Mouse (Mus musculus): ENCODE data around the gene Fdx1l. TPM values are rescaled to one million over a fixed set of nuclear protein-coding genes. Genes with fewer than 3 reads are reported as not detected.

Fdx1l gene
- 66.9 and 79.7 TPM in 2 replicates for total RNA-seq (2014; fragmentation: Nextera tagmentation)
- total RNA-seq (2017): 60.6 and 70.5 TPM in 2 replicates

DNA sequence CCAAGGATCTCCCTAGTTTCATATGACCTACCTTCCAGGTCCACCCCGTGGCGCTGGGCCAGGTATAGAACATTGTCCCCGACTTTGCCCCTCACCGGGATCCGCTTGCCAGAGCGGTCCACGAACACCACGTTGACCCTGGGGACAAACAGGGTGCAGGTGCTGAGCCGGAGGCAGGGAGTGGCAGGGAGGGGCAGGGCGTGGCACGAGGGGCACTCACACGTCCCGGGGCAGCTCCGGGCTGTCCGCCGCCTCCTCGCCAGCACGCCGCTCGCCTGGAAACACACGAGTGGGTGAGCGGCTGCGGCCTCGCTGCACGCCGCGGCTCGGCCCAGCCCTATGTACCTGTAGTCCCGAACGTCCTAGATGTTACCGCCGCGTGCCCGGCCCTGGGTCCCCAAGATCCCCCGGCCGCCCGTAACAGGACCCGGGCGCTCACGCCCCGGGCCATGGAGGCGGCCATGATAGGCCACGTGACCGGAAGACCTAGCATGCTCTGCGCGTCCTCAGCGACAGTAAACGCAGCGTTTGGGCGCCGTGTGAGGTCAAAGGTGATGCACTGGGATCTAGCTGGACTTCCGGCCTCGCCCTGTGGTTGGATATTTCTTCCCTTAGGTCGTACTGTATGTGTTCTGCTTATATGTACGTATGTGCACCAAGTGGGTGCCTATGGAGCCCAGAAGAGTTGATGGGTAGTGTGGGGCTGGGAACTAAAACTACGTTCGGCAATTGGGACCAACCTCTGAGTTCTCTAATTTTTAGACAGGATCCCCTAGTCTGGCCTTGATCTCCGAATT is at the start of gene Fdx1l, which contains the start of gene Gm49373:
Gene Fdx1l (minus strand): TSS at position 571 of the 797 bp plus-strand sequence.
Gene Gm49373 (minus strand): TSS at position 53 of the 797 bp plus-strand sequence.
- ATAC-seq (replicated peaks; ENCODE audit: low FRiP score, low TSS enrichment, poor library complexity, severe bottlenecking): peak; percentile 89

DNA sequence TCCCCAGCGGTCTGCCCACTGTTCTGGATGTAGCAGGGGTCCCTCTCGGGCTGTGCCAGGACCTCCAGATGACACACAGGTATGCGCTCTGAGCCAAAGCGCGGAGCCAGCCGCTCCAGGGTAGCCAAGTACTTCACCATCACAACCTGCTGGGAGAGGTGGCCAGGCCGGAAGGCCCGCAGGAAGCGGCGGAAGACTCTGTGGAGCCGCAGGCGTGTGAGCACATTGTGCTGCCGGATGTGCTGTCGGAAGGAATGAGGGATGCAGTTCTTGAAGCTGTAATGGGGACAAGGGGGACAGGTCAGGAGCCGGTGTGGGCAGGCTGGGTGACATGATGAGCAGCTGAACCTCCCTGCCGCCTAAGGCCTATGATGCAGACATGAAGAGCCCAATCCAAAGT is 48.1 kb upstream of the Fdx1l start:
- no peak for ATAC-seq (replicated peaks; ENCODE audit: low FRiP score, low TSS enrichment, poor library complexity, severe bottlenecking)

DNA sequence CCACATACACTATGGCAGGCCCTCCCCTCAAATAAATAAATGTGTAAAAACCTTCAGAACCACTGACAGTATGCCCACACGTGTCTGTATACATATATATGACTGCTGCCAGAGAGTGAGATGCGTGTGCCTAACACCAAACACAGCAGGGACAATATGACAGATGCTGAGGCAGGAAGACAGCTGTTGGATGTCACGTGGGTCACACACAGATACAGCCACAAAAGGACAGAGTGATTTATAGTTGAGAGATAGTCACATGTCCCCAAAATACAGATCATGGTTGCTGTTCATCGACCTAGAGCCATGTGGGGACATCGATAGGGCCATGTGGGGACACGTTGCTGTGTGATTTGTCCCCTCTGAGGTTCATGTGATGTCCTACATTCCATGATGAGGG is 43.7 kb upstream of the Fdx1l start:
- no peak for ATAC-seq (replicated peaks; ENCODE audit: low FRiP score, low TSS enrichment, poor library complexity, severe bottlenecking)

DNA sequence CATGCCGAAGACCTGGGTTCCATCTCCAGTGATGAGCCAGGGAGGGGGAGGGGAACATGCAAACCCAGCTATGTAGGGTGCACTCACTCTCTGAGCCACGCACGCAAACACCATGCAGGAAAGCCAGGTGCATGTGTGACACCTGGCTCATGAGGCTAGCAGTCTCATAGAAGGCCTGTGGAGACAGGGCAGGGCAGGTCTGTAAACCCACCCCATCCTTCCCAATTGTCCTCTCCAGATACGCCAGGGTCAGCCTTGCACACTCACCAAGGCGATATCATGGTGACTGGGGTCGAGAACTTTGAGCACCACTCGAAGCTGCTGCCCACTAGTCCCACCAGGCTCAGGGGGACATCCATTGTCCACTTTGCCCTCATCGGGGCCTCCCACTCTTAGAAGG is 41.7 kb upstream of the Fdx1l start:
- no peak for ATAC-seq (replicated peaks; ENCODE audit: low FRiP score, low TSS enrichment, poor library complexity, severe bottlenecking)

DNA sequence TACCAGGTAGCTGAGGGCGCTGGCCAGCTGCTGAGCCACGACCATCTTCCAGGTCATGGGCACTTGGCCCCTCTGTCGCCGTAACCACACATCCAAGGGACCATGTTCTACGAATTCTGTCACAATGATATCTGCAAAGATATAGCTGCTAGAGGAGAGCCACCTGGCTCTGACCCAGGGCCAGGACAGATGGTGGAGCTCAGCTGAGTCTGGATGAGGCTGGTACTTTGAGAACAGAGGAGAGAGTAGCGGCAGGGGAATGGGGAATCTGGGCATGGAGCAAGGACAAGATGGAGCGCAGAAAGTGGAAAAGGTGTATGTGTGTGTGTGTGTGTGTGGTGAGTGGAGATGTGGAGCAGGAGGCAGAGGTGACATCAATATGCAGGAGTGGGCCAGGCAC is 40.8 kb upstream of the Fdx1l start:
- no peak for ATAC-seq (replicated peaks; ENCODE audit: low FRiP score, low TSS enrichment, poor library complexity, severe bottlenecking)

DNA sequence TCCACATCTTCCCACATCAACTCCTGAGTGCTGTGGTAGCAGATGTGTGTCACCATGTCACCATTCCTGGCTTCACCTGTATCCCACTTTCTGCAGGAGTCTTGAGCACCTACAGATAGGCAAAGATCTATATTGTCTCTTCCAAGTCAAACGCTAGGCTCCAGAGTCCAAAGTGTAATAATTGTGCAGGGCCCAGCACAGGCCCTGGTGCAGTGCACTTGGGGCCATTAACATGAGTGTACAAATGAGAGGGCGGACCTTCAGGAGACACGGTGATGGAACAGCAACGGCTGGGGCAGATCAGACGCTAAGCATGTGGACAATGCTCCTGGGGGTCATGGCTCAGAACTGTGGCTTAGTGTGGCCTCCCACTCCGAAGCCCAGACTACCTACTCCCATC is 40.3 kb upstream of the Fdx1l start:
- ATAC-seq (replicated peaks; ENCODE audit: low FRiP score, low TSS enrichment, poor library complexity, severe bottlenecking): no peak

DNA sequence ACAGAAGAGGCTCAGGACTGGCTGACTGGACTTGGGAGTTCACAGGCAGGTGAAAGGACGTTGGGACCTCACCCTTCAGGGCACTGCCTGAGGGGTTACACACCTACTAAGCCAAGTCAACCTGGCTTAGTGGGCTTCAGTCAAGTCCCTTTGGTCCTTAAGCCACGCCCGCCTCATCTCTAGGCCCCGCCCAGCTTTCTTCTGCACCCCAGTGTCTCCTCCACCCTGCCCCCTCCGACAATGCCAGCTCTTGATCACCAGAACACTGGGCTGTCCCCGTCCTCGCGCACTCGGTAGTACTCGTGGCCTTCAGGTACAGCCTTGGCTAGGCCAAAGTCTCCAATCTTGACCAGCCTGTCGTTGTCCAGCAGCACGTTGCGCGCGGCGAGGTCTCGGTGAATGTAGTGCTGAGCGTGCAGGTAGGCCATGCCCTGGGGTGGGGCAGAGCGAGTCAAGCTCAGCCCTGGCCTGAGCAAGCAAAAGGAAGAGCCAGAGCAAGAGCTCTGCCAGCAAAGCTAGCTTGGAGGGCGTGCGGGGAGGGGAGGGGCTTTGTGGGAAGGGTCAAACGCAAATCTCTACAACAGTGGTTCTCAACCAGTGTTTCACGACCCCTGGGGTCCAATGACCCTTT is 34.3 kb upstream of the Fdx1l start:
- no peak for ATAC-seq (replicated peaks; ENCODE audit: low FRiP score, low TSS enrichment, poor library complexity, severe bottlenecking)

DNA sequence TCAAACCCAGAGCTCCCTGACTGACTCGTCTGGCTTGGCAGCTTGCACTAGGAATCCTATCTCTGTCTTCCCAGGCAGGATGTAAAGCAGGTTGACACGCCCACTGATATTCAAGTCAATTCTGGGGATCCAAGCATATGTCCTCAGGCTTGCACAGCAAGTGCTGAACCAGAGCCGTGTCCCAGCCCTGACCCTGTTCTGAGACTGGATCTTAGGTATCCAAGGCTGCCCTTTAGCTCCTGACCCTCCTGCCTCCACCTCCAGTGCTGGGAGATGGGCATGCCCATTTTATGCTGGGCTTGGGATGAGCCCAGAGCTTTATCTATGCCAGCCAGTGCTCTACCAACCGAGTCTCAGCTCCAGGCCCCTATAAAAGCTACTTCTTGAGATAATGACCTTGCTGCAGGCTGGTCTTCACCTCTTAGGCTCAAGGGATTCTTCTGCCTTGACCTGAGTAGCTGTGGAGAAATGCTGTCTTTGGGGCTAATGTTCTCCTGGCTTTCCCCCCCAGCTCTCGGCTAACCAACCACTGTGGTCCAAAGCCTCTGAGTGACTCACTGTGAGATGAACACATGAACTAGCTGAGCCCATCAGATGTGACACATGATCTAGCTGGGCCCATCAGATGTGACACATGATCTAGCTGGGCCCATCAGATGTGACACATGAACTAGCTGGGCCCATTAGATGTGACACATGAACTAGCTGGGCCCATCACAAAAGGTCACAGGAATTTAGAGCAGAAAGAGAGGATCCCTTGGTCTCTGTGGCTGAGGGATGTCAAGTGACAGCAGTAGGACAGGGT is 32.5 kb upstream of the Fdx1l start:
- ATAC-seq (replicated peaks; ENCODE audit: low FRiP score, low TSS enrichment, poor library complexity, severe bottlenecking): peak; percentile 78

DNA sequence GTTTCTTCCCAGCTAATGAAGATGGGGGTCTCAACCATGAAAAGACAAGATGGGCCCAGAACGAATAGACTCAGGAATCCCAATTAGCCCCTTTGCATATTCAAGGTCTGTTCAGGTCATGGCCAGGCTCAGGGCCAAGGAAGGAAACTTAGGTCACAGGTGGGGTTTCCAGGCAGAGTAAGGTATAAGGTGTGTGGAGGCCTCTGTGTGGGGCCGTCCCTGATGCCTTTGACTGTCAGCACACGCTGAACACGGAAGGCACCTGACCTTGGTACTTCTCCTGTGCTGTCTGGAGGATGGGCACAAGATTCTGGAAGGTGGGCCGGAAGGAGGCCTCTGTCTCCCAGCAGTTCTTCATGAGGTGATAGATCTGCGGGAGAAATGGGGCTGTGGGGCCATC is 31.4 kb upstream of the Fdx1l start:
- no peak for ATAC-seq (replicated peaks; ENCODE audit: low FRiP score, low TSS enrichment, poor library complexity, severe bottlenecking)

DNA sequence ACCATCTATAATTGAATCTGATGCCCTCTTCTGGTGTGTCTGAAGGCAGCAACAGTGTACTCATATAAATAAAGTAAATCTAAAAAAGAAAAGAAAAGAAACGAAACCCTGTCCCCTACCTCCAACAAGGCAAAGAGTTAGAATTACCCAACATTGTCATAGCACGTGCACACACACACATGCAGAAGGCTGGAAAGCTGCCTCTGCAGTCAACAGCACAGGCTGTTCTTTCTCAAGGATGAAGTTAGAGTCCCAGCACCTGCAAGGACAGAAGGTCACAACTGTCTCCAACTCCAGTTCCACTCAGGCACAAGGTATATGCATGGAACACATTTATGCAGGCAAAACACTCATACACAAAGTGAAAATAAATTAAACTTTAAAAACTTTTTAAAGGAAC is 28.7 kb upstream of the Fdx1l start:
- ATAC-seq (replicated peaks; ENCODE audit: low FRiP score, low TSS enrichment, poor library complexity, severe bottlenecking): no peak

DNA sequence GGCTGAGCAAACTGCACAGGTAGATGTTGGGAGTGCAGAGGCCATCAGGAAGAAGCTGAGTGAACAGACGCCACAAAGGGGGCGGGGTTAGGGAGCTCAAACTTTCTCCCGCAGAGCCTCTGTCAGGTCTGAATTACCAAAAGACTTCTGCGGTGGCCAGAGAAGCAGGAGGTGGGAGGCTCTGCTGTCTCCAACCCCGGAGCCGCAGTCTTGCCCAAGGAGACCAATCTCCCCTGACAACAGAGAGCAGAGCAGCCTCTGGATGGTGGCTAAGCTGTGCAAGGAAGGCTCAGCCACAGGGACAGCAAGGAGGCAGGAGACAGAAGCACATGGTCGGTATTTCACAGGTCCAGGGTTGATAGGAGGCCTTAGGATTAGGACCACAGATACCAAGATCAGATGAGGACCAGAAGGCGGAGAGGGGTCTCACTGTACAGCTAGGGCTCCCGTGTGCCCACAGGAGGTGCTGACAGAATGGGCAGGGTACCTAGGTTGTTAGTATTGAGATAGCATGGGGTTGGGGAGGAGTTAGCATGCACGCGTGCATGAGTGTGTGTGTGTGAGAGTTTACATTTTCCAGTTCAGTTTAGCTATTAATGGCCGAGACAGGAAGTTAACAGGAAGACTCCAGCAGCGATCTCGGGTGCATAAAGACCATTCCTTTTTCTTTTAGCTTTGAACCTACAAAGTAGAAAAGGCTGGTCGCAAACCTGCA is 27.2 kb upstream of the Fdx1l start:
- ATAC-seq (replicated peaks; ENCODE audit: low FRiP score, low TSS enrichment, poor library complexity, severe bottlenecking): peak; percentile 65

DNA sequence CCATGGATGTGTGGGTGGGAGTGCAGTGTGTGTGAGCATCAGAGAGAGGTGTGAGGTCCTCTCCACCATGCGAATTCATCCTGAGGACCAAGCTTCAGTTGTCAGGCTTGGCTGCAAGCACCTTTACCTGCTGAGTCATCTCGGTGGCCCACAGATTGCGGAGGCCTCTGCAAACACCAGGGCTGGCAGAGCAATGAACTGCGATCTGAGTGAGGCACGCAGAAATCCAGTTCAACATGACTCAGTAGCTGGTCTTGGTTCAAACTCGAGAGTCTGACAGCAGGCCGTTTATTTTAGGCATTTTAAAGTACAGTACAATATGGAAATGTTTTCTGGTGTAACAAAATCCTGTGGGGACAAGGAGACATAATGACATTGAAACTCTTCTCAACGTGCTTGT is 24.4 kb upstream of the Fdx1l start:
- no peak for ATAC-seq (replicated peaks; ENCODE audit: low FRiP score, low TSS enrichment, poor library complexity, severe bottlenecking)

DNA sequence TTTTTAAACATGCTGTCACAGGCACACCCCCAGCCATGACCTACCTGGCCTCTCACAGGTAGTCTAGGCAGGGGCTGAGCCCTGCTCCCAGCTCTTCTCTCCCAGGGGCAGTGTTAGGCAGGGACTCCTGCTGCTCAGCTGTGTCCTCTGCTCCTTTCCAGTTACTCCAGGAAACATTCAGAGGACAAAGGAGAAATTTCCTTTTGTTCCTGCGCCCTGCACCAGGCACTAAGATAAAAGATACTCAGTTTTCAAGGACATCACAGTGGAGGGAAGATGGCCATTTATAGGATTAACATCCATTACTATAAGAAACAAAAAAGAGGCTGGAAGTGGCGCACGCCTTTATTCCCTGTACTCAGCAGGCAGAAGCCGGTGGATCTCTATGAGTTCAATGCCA is 22.5 kb upstream of the Fdx1l start:
- no peak for ATAC-seq (replicated peaks; ENCODE audit: low FRiP score, low TSS enrichment, poor library complexity, severe bottlenecking)

DNA sequence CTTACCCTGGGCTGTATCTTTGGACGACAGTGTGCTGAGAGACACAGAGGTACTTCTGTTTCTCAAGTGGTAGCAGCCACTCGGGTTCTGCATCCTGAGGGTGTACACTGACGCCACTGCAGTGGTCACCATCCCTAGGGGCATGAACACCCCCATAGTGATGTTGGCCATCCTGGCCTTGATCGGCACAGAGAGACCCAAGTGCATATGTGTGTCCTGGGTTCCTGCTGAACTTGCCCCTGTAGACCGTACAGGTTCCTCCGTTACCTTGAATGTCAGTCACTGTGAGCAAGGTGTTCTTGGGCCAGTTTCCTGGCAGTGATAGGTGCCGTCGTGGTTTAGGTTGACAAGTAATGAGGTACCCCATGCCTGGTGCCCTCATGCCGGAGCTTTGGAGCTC is 20.0 kb upstream of the Fdx1l start:
- no peak for ATAC-seq (replicated peaks; ENCODE audit: low FRiP score, low TSS enrichment, poor library complexity, severe bottlenecking)

DNA sequence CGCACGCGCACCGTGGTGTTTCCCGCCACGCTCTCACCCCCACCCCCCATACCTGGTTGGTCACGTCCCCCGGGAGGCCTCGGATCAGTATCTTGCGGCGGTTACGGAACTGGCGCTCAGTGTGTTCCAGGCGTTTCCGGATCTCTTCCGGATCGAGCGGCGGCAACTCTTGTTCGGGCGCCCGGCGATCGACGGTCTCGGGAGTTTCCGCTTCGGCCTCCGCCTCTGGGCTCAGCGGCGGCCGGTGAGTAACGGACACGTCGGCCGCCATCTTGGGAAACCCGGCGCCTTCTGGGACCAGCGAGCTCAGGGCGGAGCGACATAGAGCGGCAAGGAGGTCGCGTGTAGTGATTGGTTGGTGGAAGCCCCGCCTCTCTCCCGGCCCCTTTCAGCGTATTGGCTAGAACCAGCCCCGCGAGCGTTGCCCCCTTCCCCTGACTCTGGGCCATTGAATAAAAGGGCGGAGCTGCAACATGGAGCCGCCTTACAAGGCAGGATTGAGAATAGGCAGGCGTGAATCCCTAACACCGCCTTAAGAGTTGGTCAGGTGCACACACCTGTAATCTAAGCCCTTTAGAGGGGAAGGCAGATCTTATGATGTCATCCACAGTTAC is 18.4 kb upstream of the Fdx1l start, which contains the start of the genes Gm38431 and Raver1:
Gene Gm38431 (minus strand): TSS at position 291 of the 614 bp plus-strand sequence.
Gene Raver1 (minus strand): TSS at position 302 of the 614 bp plus-strand sequence.
- peak; percentile 98 for ATAC-seq (replicated peaks; ENCODE audit: low FRiP score, low TSS enrichment, poor library complexity, severe bottlenecking)

DNA sequence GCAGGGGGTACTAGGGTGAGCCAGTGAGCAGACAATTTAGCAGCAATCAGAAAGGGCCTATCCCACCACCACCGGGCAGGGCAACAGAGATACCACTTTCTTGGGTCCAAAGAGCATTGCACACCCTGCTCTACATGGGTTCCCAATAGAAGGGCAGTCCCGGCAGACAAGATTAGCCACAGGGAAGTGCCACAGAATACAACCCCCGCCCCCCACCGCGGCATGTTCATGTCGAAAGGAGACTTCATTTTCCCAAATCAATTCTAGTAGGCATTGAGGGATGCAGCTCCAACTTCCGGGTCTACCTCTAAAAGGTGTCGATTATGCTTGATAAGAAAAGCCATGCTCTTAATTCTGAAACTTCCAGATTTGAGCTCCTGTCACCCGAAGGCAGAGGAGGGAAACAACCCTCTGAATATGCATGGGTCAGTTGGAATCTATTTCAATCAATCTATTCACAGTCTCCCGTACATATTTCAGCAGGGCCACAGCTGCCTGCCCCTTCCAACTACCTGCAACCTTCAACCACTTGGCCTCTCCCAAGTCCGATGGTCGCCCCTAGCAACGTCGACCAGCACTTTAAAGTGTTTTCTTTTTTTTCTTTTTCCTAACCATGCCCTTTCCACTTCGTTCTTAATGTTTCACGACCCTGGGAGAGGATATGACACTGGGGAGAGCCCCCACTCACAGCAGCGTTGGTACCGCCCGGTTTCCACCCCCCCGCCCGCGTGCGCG is 17.7 kb upstream of the Fdx1l start:
- peak; percentile 6 for ATAC-seq (replicated peaks; ENCODE audit: low FRiP score, low TSS enrichment, poor library complexity, severe bottlenecking)

DNA sequence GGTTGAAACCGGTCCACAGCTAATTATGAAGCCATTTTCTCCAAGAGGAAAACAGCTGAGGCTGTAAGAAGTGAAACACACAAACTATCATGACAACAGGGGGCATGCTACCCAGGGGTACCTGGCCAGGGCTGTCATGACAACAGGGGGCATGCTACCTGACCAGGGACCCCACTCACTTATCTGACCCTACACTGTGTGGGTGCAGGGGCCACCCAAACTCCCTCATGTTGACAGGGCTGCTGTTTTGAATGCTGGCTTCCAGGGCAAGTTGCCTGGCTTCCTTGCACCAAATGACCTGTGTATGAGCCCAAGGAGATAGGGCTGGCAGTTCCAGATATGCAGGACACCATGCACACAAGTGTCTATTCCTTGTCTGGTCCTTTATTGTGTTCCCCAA is 17.1 kb upstream of the Fdx1l start:
- ATAC-seq (replicated peaks; ENCODE audit: low FRiP score, low TSS enrichment, poor library complexity, severe bottlenecking): no peak

DNA sequence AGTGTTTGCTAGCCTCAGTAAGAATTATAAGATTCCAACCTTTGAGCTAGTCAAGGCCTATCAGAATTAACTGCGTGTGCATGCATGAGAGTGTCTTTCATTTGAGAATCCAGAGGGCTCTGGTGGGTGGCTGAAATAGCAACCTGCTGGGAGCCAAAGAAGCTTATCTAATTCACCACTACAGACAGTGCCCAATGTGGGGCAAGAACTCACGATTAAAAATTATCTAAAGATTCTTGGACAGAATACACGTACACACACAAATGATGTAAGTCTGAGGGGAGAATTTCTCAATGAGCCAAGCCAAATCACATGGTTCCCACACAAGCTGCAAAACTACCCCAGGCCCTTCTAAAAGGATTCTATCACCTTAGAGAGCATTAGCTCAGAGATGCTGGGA is 9.9 kb upstream of the Fdx1l start:
- peak; percentile 58 for ATAC-seq (replicated peaks; ENCODE audit: low FRiP score, low TSS enrichment, poor library complexity, severe bottlenecking)
